Mouse (Mus musculus) ovary, postnatal 10 days (tissue): ENCODE results near the gene Cnr1.

Source experiments
- DNase-seq: peaks from one replicate; pipeline ENCODE4 v3.0.0; 2022; ENCODE audit warnings: low spot score

Cnr1 gene

GRCm38 (mm10) chr4:33941557-33941956 lies 17.2 kb downstream of the Cnr1 start:
- no peak for DNase-seq

- DNase-seq: no peak
These were observed 19.5 kb downstream of the Cnr1 start for GRCm38 (mm10) chr4:33943936-33944335.

DNA sequence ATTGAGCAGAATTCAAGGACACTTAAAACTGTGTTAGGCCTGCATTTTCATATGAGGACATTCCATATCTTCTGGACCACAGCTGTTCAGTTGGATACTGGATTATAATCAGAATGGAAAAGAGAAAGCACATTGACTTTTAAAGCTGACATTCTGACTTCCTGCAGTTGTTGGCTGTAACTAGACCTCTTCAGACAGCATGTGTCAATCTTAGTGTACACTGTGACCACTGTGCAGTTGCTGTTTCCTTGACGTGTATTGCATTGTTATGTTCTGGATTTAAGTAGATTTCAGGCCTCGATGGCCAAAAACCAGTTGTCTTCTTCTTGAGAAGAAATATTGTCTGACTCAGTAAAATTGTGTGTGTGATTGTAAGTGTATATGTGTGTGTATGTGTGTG lies 21.3 kb downstream of the Cnr1 start:
- no peak for DNase-seq

GRCm38 (mm10) chr4:33947584-33947983 lies 23.2 kb downstream of the Cnr1 start:
- DNase-seq: no peak

GRCm38 (mm10) chr4:33957398-33957797 lies 33.0 kb downstream of the Cnr1 start:
- DNase-seq: no peak

DNA sequence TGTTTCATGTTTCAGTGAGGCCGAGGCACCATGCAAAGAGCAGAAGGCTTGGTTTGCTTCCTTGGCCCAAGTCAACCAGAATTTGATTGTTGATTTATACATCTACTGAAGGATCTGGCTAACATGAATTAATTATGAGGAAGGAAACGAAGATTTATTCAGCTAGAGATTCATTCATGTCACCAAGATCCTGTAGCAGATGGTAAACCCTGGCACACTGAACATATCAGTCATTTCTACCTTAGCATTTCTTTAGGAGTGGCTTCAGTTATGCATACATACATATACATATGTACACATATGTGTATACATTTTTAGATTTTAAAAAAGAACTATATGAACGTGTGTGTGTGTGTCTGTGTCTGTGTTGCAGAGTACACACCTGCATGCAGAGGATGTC lies 34.1 kb downstream of the Cnr1 start:
- no peak for DNase-seq

DNA sequence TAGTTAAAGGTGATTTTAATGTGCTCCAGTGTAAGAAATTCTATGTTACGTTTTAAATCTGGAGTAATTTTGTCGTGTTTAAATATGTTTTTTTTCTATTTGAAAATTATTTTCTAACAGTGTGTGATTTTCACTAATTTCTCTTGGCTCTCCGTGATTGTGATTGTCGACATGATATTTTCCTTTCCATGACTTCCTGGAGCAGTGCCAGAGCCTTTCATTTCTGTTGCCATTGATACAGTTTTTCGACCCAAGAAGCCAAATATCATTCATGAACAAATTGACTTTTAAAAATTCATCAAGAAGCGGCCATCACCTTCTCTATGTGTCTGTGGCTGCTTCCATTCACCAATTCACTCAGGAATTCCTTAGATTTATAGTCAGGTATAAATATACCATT lies 35.4 kb downstream of the Cnr1 start:
- no peak for DNase-seq

GRCm38 (mm10) chr4:33970726-33971125 lies 46.3 kb downstream of the Cnr1 start:
- no peak for DNase-seq

GRCm38 (mm10) chr4:33988466-33989089 lies 64.2 kb downstream of the Cnr1 start:
- no peak for DNase-seq

DNA sequence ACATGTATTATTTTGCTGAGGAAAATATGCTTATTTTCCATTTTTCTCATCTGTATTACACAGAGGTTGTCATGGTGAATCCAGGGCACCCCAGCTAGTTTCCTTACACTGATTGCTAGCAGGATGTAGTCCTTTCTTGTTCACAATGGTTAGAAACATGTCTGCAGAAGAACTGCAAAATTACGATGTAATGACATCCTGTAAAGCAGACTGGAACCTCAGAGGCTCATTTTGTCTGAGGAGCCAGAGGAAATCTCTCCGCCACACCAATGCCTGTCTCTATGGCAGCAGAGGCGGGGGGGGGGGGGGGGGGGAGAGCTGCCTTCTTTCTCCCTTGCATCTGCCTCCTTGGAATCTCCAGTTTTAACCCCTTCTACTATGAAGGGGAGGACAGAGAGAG lies 68.3 kb downstream of the Cnr1 start:
- DNase-seq: no peak

DNA sequence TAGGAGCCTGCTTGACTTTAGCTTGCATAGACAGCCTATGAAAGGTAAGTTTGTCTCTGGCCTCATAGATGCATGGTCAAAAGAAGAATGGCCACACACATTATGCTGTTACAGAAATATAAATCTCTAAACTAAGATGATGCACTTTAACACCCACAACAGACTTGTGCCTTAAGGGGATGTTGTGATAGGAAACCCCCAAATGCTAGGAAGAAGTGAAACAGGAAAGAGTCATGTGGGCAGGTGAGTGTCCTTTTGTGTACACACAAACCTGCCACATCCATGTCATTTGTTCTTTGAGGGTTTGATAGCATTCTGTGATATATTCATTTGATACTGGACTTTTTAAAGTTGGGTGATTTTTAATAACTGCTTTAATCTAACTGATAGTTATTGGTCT lies 72.0 kb downstream of the Cnr1 start:
- no peak for DNase-seq
